Mouse (Mus musculus): Measurements from ENCODE around the gene Tspan14. TPM values are rescaled to one million over a fixed set of nuclear protein-coding genes. Genes with fewer than 3 reads are reported as not detected.

Tspan14 gene
- total and polyA plus RNA-seq, 2 experiments, result 13.3 to 30.4 TPM

DNA sequence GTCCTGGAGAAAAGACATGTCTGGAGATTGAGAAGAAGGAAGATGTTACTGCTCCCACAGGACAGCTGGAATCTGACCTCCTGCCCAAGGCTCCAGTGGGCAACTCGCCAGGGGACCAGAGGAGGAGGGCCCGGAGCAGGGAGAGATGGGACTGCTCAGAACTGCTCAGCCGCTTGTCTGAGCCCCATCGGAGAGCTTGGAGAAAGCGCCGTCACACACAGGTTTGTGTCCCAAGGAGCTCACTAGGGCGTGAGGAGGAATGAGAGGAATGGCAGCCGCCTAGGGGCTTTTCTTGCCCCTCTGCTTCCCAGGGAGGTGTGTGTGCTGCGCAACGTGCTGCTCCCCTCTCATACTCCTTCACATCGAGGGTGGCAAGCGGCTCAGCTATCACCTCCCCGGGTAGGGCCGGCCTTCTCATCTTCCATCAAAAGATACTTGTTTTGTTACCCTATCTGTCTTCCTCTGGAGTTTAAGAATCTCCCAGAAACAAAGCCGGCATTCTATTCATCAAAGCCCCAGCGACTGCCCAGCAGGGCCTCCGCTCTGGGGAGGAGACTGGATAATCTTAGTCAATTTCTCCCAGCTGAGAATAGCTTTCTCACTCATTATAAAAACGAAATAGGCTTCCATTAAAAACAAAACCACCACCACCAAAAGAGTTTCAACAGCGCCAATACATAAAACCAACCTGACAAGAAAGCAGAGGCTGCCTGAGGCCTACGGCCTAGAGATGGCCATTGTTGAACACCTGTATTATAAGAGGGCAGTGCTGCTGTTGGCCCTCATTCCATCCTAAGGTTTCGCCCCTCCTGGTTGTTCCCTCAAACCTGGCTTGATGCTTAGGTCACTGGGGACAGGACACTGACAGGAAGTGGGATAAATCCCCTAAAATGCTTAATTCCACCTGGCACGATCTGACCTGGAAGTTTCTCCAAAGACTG, 37.9 kb upstream of the Tspan14 start:
- WGBS, result 73% methylated on average over 22 of the region's 22 CpGs
- H3K27me3 ChIP-seq (ENCODE audit: control insufficient read depth, insufficient read depth, low read length), result no peaks in the 10 kb centered on the region
- DNase-seq (ENCODE audit: extremely low read depth, low read depth, low spot score), result no peak
- no peaks in the 10 kb centered on the region for H3K79me2 ChIP-seq (ENCODE audit: control insufficient read depth, insufficient read depth, low read length)
- H3K36me3 ChIP-seq (ENCODE audit: control insufficient read depth, insufficient read depth, low read length), result peaks cover 5% of the 10 kb centered on the region; the same call in 1 of the 2 replicates
- TF ChIP-seq POLR2A (IDR thresholded peaks at IDR 0.05; ENCODE audit: extremely low read depth, insufficient read depth, low read length) (no peak), CTCF (IDR thresholded peaks at IDR 0.05; ENCODE audit: low read depth, low read length) (no peak)
- peaks cover 4% of the 10 kb centered on the region; the same call in 1 of the 2 replicates for H3K4me1 ChIP-seq (ENCODE audit: control insufficient read depth, insufficient read depth, low read length)
- no peak overlapping the region for H3K27ac ChIP-seq (replicated peaks; ENCODE audit: insufficient read depth, low read depth, low read length)
- no peak overlapping the region for H3K4me3 ChIP-seq (ENCODE audit: insufficient read depth, low read depth, low read length)
- H3K9ac ChIP-seq (ENCODE audit: low read depth, low read length), result no peak overlapping the region

DNA sequence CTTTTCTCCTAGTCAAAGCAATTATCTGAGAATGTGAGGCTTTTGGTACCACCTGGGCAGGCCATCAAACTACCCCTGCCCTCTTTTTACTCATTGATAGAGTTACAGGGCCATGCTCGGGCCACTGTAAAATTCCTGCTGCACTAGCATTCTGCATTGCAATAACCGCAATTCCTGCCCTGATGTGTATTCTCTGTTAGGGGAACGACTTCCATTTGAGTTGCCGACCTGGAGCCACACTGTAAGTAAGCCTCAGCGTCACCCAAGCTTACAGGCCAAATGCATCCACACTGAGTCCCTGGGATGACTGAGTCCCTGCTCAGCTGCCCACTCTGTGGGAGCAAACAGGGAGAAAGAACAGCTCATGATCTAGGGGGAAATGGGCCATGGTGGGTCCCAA, 35.0 kb upstream of the Tspan14 start:
- no peak overlapping the region for H3K27ac ChIP-seq (replicated peaks; ENCODE audit: insufficient read depth, low read depth, low read length)
- 95% methylated on average over 5 of the region's 5 CpGs for WGBS
- TF ChIP-seq POLR2A (IDR thresholded peaks at IDR 0.05; ENCODE audit: extremely low read depth, insufficient read depth, low read length) (no peak), CTCF (IDR thresholded peaks at IDR 0.05; ENCODE audit: low read depth, low read length) (no peak)
- DNase-seq (ENCODE audit: extremely low read depth, low read depth, low spot score), result no peak
- no peaks in the 10 kb centered on the region for H3K27me3 ChIP-seq (ENCODE audit: control insufficient read depth, insufficient read depth, low read length)
- no peak overlapping the region for H3K9ac ChIP-seq (ENCODE audit: low read depth, low read length)
- H3K4me3 ChIP-seq (ENCODE audit: insufficient read depth, low read depth, low read length), result no peak overlapping the region
- H3K79me2 ChIP-seq (ENCODE audit: control insufficient read depth, insufficient read depth, low read length), result no peaks in the 10 kb centered on the region
- H3K4me1 ChIP-seq (ENCODE audit: control insufficient read depth, insufficient read depth, low read length), result no peaks in the 10 kb centered on the region
- peaks cover 12% of the 10 kb centered on the region for H3K36me3 ChIP-seq (ENCODE audit: control insufficient read depth, insufficient read depth, low read length)

DNA sequence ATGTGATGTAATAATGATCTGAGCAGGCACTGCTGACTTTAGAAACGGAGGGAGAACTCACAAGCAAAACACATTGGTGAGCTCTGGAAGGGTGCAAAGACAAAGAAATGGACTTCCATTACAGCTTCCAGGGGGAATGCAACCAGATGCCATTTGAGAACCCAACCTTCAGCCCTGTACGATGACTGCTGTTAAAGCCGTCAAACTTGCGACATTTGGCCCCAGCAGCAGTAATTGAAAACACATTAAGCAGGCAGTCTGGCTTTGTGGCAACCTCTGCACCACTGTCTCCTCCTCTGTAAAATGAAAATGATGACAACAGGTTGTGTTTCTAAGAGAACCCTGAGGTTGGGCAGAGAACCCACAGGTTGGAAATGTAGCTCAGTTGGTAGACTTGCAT, 34.2 kb upstream of the Tspan14 start:
- Histone ChIP-seq H3K9ac (ENCODE audit: low read depth, low read length) (no peak overlapping the region), H3K36me3 (ENCODE audit: control insufficient read depth, insufficient read depth, low read length) (peaks cover 14% of the 10 kb centered on the region), H3K4me1 (ENCODE audit: control insufficient read depth, insufficient read depth, low read length) (no peaks in the 10 kb centered on the region), H3K79me2 (ENCODE audit: control insufficient read depth, insufficient read depth, low read length) (no peaks in the 10 kb centered on the region), H3K4me3 (ENCODE audit: insufficient read depth, low read depth, low read length) (no peak overlapping the region), H3K27me3 (ENCODE audit: control insufficient read depth, insufficient read depth, low read length) (no peaks in the 10 kb centered on the region), H3K27ac (replicated peaks; ENCODE audit: insufficient read depth, low read depth, low read length) (no peak overlapping the region)
- TF ChIP-seq CTCF (IDR thresholded peaks at IDR 0.05; ENCODE audit: low read depth, low read length), result no peak
- no peak for DNase-seq (ENCODE audit: extremely low read depth, low read depth, low spot score)
- WGBS, result 92% methylated on average over 4 of the region's 4 CpGs

DNA sequence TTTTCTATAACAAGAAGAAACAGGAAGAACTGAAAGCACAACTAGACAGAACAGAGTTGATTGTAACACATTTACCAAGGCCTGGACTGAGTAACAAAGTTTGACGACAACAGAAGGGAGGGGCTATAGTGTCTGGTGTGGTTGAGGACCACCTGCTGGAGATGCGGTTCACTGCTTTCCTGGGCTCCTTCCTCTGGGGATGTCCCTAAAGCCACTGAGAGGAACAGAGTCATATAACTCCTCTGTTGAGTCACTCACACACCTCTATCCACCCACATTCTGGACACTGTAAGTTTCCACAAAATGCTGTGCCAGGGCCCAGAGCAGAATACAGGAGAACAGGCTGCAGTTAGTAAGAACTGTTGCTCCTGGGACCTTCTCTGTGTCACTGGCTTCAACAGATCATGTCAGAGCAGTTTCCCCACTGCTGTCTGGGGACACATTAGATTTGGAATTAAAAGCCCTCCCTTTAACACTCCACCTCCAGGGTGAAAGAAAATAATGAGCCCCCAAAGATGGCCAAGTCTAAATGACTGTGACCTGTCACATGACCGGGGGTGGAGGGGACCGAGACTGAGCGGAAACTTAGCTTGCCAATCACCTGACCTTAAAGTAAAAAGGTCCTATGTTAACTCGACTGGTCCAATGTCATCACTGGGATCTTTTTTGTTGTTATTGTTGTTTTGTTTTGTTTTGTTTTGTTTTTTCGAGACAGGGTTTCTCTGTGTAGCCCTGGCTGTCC, 33.5 kb upstream of the Tspan14 start:
- H3K79me2 ChIP-seq (ENCODE audit: control insufficient read depth, insufficient read depth, low read length), result no peaks in the 10 kb centered on the region
- no peaks in the 10 kb centered on the region for H3K4me1 ChIP-seq (ENCODE audit: control insufficient read depth, insufficient read depth, low read length)
- H3K27me3 ChIP-seq (ENCODE audit: control insufficient read depth, insufficient read depth, low read length), result no peaks in the 10 kb centered on the region
- WGBS, result 83% methylated on average over 7 of the region's 7 CpGs
- TF ChIP-seq POLR2A (IDR thresholded peaks at IDR 0.05; ENCODE audit: extremely low read depth, insufficient read depth, low read length), result no peak
- no peak for TF ChIP-seq CTCF (IDR thresholded peaks at IDR 0.05; ENCODE audit: low read depth, low read length)
- peaks cover 14% of the 10 kb centered on the region for H3K36me3 ChIP-seq (ENCODE audit: control insufficient read depth, insufficient read depth, low read length)
- H3K9ac ChIP-seq (ENCODE audit: low read depth, low read length), result no peak overlapping the region
- H3K4me3 ChIP-seq (ENCODE audit: insufficient read depth, low read depth, low read length), result no peak overlapping the region
- no peak for DNase-seq (ENCODE audit: extremely low read depth, low read depth, low spot score)
- H3K27ac ChIP-seq (replicated peaks; ENCODE audit: insufficient read depth, low read depth, low read length), result no peak overlapping the region

DNA sequence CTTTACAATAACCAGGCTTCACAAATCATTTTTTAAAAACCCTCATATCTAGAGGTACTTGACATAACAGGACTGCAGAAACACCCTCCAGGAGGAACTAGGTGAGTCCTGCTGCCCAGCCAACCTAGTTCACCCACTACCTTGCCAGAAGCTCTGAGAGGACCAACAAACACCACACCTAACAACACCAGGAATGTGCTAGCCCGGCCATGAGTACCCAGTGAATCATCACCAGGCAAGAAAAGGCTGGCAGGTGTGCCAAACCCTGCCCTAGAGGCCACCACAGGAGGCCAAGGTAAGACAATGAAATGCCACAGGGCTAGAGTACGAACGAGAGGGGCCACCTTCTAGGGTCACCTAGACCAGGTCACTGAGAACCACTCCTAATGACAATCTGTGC, 29.6 kb upstream of the Tspan14 start:
- Histone ChIP-seq H3K4me1 (ENCODE audit: control insufficient read depth, insufficient read depth, low read length) (no peaks in the 10 kb centered on the region), H3K9ac (ENCODE audit: low read depth, low read length) (no peak overlapping the region), H3K79me2 (ENCODE audit: control insufficient read depth, insufficient read depth, low read length) (no peaks in the 10 kb centered on the region), H3K36me3 (ENCODE audit: control insufficient read depth, insufficient read depth, low read length) (peaks cover 16% of the 10 kb centered on the region), H3K27ac (replicated peaks; ENCODE audit: insufficient read depth, low read depth, low read length) (no peak overlapping the region), H3K27me3 (ENCODE audit: control insufficient read depth, insufficient read depth, low read length) (no peaks in the 10 kb centered on the region), H3K4me3 (ENCODE audit: insufficient read depth, low read depth, low read length) (no peak overlapping the region)
- TF ChIP-seq POLR2A (IDR thresholded peaks at IDR 0.05; ENCODE audit: extremely low read depth, insufficient read depth, low read length), result no peak
- TF ChIP-seq CTCF (IDR thresholded peaks at IDR 0.05; ENCODE audit: low read depth, low read length), result no peak
- WGBS, result 81% methylated on average over 3 of the region's 3 CpGs
- no peak for DNase-seq (ENCODE audit: extremely low read depth, low read depth, low spot score)
